Mouse (Mus musculus) kidney, postnatal 25 days (tissue): Measurements from ENCODE around the gene Olfr1506.
"Not testable (repeated sequence)": the region's sequence is repeated elsewhere in the genome, so short reads cannot be mapped to it uniquely, and the experiment has no call there.

Source experiments
- DNase-seq, 2 experiments: peaks; one replicate each; pipeline ENCODE4 v3.0.0; 2021; ENCODE audit warnings: mixed read lengths in 2 of 2

The Olfr1506 gene

DNA sequence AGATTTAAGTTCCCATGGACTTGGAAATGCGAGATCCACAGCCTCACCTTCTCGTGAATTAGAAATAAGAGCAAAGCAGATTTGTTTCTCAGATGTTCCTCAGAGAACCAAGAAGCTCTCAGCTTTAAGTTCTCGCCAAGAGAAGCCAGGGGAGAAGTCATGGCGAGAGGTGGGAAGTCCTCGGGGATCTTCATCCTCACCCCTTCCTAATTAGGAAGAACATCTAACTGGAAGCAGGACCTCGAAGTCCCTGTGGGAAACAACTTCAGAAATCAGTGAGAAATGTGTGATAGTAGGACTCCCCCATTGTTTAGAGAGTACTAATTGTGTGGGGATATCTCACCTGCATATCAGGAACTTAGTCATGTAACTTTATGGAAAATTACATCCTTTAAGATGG lies at the start of gene Olfr1506:
TSS of gene Olfr1506 (minus strand) at position 101 of the 400 bp plus-strand sequence.
- not testable (repeated sequence) for DNase-seq

DNA sequence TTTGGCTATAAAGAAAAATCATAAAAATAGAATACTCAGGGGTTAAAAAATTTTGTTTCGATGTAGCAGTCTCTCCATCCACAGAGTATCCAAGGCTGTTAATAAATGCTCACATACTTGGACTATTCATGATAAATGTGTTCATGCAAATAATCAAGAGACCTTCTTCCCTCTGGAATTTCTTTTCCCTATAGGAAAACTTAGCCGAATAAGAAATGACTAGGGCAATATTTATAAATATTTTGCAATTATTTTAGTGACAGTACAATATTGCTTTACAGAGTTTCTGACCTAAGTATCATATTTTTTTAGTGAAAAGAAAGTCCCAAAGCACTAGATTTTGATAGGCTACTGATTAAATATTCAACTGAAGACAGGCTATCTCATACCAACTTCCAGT lies 46.6 kb upstream of the Olfr1506 start, which contains the start of gene Olfr1271:
TSS of gene Olfr1271 (minus strand) at position 101 of the 400 bp plus-strand sequence.
- DNase-seq, result no peak

DNA sequence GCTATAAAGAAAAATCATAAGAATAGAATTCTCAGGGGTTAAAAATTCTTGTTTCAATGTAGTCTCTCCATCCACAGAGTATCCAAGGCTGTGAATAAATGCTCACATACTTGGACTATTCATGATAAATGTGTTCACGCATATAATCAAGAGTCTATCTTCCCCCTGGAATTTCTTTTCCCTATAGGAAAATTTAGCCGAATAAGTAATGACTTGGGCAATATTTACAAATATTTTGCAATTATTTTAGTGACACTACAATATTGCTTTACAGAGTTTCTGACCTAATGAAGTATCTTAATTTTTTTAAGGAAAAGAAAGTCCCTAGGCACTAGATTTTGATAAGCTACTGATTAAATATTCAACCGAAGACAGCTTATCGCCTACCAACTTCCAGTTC lies 33.2 kb upstream of the Olfr1506 start, which contains the start of gene Olfr142:
TSS of gene Olfr142 (minus strand) at position 101 of the 400 bp plus-strand sequence.
- no peak for DNase-seq

DNA sequence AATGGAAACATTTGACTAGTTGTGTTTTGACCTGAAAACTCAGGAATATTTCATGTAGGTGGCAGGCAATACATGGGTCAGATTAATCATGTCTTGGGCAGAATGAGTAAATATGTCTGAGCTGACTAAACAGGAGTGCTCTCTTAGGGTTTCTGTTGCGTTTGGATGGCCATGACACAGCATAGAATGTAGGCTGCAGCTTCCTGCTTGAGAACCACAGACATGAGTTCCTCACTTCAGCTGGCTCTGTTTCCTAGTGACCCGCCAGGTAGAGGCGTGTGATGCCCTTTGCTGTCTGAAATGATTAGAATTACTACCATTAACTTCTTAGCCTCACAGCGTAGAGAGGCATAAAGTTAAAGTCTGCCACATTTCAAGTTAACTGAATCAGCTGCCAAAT lies 24.7 kb downstream of the Olfr1506 start:
- DNase-seq, result not testable (repeated sequence)

DNA sequence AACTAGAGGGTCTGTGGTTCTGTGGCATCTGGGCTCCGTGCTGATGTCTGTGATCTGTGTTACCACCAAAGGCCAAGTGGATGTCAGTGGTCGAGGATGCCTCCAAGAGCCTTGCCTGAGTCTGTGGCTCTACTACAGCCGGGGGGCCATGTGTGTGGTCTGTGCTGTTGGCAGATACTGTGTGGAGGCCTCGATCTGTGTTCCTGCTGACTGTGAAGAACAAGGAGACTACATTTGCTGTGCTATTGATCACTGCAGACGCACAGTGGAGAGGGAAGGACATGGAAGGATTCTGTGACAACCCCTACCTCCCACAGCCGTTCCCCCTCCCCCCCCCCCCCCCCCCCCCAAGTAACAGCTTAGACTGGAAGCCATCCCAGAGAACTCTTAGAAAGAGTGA lies 29.0 kb downstream of the Olfr1506 start:
- not testable (repeated sequence) for DNase-seq

DNA sequence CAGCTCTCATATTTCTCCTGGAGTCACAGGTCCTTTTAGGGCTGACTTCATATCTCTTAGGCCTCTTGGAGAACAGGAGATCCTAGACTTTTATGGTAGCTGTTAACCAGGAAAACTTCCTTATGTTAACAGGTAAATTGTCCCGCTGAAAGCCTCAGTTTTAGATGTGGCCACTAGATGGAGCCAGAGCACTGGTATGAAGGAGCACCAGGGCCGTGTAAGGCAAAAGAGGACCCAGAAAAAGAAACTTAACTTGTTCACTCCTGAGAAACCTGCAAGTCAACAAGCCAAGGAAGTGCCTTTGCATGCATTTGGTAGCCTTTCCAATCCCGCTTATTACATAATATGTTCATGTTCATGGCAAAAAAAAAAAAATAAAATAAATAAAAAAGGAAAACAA lies 29.5 kb downstream of the Olfr1506 start:
- DNase-seq, result not testable (repeated sequence)

DNA sequence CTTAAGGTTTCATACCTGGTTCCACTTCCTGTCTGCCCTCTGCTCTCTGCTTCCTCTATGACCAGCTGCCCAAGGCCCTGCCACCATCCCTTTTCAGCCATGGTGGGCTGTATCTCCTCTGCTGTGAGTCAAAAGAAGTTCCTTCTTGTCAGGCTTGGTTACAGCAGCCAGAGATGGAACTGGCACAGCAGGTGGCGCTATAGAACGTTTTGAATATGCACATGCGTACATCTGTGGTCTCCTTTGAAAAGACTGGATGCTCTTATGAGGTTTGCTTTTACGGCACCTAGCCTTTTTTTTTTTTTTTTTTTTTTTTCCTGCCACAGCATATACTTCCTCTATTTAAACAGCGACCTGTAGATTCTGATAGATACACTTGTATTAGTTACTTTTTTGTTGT lies 37.2 kb downstream of the Olfr1506 start:
- DNase-seq, result not testable (repeated sequence)

DNA sequence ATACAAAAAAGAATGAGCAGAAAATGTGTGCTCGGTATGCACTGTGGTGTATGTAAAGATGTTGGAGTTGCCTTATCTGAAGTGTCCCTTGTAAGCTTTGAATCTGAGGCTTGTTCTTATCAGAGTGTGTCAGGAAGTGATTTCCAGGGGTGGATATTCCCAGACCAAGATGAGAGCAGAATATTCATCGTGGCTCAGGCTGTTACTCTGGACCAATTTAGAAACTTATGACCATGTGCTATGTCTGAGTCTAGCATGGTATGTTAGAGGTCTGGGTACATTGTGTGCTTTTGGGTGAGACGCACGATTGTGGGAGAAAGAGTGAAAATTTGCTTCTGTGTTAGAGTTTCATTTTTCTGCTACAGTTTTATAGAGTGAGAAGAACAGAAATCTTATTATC lies 38.2 kb downstream of the Olfr1506 start:
- not testable (repeated sequence) for DNase-seq
